Mouse (Mus musculus) liver, embryonic 14.5 days (tissue): ENCODE measurements around the gene Scpep1.

Experiments used
- CTCF ChIP-seq: IDR thresholded peaks from 2 replicates; pipeline ENCODE4 v1.5.1; 2016; ENCODE audit warnings: antibody characterized with exemption, low read depth, control low read depth
- EP300 ChIP-seq: IDR thresholded peaks from 2 replicates; pipeline ENCODE4 v1.6.1; 2016; ENCODE audit warnings: antibody characterized with exemption, low read depth

DNA sequence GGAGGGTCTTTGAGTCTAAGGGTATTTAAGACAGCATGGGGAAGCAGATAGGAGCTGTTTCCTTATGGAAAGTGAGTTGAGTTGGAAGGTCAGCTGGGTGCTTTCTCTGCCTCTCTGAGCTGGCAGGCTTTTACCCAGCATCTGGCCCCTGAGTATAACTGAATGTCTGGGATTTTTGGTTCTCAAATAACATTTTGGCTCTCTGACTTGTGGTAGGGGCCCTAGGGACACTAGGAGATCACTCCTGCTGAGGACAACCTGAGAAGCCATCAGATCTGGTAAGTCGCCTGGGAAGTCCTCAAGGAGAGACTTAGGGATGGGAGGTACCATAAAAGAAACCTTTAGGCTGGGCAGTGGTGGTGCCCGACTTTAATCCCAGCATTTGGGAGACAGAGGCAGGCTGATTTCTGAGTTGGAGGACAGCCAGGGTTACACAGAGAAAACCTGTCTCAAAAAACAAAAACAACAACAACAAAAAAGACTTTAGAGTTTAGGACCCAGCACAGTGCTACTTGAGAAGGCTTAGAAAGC lies 15.0 kb upstream of the Scpep1 start, which contains the start of gene Coil:
- TF ChIP-seq CTCF (no peak), EP300 (no peak)
